Mouse (Mus musculus) neural tube, embryonic 15.5 days (tissue): ENCODE data around the gene Med24. TPM values are rescaled to one million over a fixed set of nuclear protein-coding genes. Genes with fewer than 3 reads are reported as not detected.

Experiments used
- ATAC-seq: fragments of 200-750 bp; cut with Nextera tagmentation; 2 replicates; pipeline ENCODE4 v1.8.0; 2017; ENCODE audit warnings: mild to moderate bottlenecking, moderate TSS enrichment, moderate library complexity; ENCODE audit not compliant: low FRiP score
- H3K27ac ChIP-seq: fragments of 300-500 bp; sonication (generic); replicated peaks from 2 replicates; pipeline ENCODE4 v1.5.1; 2015; ENCODE audit warnings: mild to moderate bottlenecking, inconsistent platforms
- H3K27me3 ChIP-seq: fragments of 300-500 bp; sonication (generic); replicated peaks from 2 replicates; pipeline ENCODE4 v1.6.1; 2015; ENCODE audit warnings: inconsistent platforms
- H3K36me3 ChIP-seq: fragments of 300-500 bp; sonication (generic); 2 replicates; pipeline ENCODE4 v1.6.1; 2015; ENCODE audit warnings: inconsistent platforms
- H3K4me1 ChIP-seq: fragments of 300-500 bp; sonication (generic); 2 replicates; pipeline ENCODE4 v1.6.1; 2015; ENCODE audit warnings: inconsistent platforms
- H3K4me2 ChIP-seq: fragments of 300-500 bp; sonication (generic); 2 replicates; pipeline ENCODE4 v1.6.1; 2015; ENCODE audit warnings: inconsistent platforms, mild to moderate bottlenecking, moderate library complexity
- H3K4me3 ChIP-seq: fragments of 300-500 bp; sonication (generic); replicated peaks from 2 replicates; pipeline ENCODE4 v1.5.1; 2015; ENCODE audit warnings: mild to moderate bottlenecking, inconsistent platforms
- H3K9ac ChIP-seq: fragments of 300-500 bp; sonication (generic); replicated peaks from 2 replicates; pipeline ENCODE4 v1.6.1; 2015; ENCODE audit warnings: mild to moderate bottlenecking, inconsistent platforms
- H3K9me3 ChIP-seq: fragments of 300-500 bp; sonication (generic); replicated peaks from 2 replicates; pipeline ENCODE4 v1.6.1; 2016; ENCODE audit warnings: inconsistent platforms
- WGBS: fragments of 180-500 bp; shearing (Covaris S2); methylation state at CpG from one replicate; pipeline ENCODE4 v1.1.7; 2015; ENCODE audit warnings: mixed read lengths; 5-methylcytosine and 5-hydroxymethylcytosine counted together
- polyA plus RNA-seq: library from polyadenylated mRNA; unstranded; fragments of >200 nt; fragmentation: Nextera tagmentation; extraction: Ambion mirVana; gene quantifications from 2 replicates; pipeline ENCODE4 v1.2.1, GENCODE M21; 2015

The Med24 gene
- polyA plus RNA-seq, 1 experiment from 2014 or later, result 59.6 TPM

DNA sequence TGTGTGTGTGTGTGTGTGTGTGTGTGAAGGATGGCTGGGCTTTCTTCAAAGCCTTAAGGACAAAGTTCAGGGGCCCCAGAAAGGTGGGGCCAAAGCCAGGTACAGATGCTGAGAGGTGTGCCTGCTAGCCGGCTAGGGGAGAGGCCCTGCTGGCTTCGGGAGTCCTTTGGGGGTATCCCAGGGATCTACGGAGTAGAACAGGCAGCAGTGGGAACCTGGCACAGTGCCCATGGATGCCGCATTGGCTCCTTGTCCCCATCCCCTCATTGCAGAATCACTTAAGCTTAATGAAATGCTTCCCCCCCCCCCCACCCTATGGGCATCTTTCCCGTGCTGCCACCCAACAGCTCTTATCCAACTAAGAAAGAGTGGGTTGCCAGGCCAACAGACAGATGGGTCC is 20.5 kb upstream of the Med24 start:
- peak overlapping the region; percentile 94 for H3K4me2 ChIP-seq
- H3K9me3 ChIP-seq, result no peaks in the 10 kb centered on the region
- WGBS, result 8% methylated on average over 5 of the region's 5 CpGs
- H3K27me3 ChIP-seq, result no peaks in the 10 kb centered on the region
- no peak for ATAC-seq
- peaks cover 99% of the 10 kb centered on the region for H3K4me1 ChIP-seq
- H3K27ac ChIP-seq, result peak overlapping the region; percentile 89
- H3K4me3 ChIP-seq, result peak overlapping the region; percentile 27; the same call in 1 of the 2 replicates
- peak overlapping the region; percentile 47 for H3K9ac ChIP-seq
- 0 out of 2 replicates have a peak, but pooled peaks cover 9% of the 10 kb centered on the region for H3K36me3 ChIP-seq

DNA sequence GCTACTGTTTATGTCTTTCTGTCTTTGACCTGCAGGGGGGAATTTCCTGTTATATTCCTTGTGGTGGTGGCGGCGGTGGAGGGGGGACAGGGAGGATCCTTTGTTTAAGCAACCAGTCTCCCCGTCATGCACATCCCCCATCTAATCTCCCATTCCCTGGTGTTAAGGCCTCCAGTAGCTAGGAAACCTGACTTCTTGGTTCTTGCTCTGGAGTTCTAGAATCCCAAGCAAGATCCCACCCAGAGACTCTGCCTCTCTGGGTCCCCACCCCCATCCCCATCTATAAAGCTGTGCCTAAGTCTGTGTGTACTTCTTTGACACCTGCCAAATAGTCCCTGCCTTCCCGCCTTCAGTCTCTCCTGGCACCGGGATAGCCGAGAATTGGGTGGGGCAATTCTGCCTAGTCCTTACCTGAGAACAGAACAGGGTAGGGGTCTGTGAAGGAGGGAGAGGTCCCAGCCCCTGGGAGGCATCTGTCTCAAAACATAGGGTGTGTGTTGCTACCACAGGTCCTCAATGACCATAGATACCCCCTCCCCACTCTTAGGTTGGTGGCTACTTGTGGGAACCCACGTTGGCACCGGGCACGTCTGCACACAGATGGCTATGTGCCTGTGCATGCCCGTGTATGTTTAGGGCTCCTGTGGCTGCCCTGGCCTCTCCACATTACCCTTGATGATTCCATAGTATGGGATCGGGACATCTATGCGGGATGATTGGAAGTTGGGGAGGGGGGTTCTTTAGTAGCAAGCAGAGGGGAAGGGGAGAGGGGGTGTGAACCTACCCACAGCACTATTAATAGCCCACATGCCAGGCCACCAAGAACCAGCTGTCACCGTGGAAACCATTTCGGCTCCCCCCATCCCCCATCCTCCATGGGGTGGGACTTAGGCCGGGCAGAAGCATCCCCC is 19.5 kb upstream of the Med24 start:
- no peaks in the 10 kb centered on the region for H3K27me3 ChIP-seq
- H3K4me2 ChIP-seq, result peak overlapping the region; percentile 94
- no peak for ATAC-seq
- H3K4me3 ChIP-seq, result peak overlapping the region; percentile 27
- H3K27ac ChIP-seq, result peak overlapping the region; percentile 89
- H3K9ac ChIP-seq, result peak overlapping the region; percentile 47
- 0 out of 2 replicates have a peak, but pooled peaks cover 4% of the 10 kb centered on the region for H3K36me3 ChIP-seq
- peaks cover 99% of the 10 kb centered on the region for H3K4me1 ChIP-seq
- no peaks in the 10 kb centered on the region for H3K9me3 ChIP-seq
- 13% methylated on average over 15 of the region's 15 CpGs for whole genome bisulfite sequencing

DNA sequence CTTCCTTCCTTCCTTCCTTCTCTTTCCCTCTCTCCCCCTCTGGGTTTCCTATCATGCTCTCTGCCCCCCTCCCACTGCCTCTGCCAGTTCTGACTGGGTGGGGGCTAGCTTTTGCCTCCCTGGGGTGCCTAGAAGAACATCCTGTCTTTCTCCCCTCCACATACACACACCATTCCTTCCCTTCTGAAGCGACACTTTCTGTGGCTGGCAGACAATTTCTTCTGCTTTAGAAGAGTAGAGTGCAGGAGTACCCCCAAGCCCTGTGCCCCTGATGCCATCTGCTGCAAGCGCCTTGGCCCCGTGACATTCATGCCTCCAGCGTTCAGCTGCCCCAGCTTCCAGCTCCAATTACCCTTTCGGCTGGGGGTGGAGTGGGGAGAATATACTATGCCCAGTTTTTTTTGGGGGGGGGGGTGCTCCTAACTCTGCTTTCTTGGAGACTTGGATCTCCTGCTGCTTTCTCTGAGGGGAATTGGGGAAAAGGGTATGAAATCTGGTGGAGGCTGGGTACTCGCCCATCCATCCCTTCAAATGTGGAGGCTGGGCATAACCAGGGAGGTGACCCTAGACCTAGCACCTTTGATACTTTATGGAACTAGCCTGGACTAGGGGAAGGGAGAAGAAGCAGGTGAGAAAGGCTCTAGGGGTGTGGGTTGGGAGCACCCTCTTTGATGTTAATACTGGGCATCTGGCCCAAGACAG is 18.7 kb upstream of the Med24 start:
- no peaks in the 10 kb centered on the region for H3K9me3 ChIP-seq
- H3K27me3 ChIP-seq, result no peaks in the 10 kb centered on the region
- peak overlapping the region; percentile 27 for H3K4me3 ChIP-seq
- peaks cover 98% of the 10 kb centered on the region for H3K4me1 ChIP-seq
- no peak for ATAC-seq
- H3K27ac ChIP-seq, result peak overlapping the region; percentile 89
- H3K4me2 ChIP-seq, result peak overlapping the region; percentile 94
- H3K36me3 ChIP-seq, result no peaks in the 10 kb centered on the region
- H3K9ac ChIP-seq, result peak overlapping the region; percentile 47
- WGBS, result 8% methylated on average over 6 of the region's 6 CpGs

GRCm38 (mm10) chr11:98746855-98747693 is 17.8 kb upstream of the Med24 start:
- H3K9ac ChIP-seq, result peak overlapping the region; percentile 31
- no peaks in the 10 kb centered on the region for H3K9me3 ChIP-seq
- peak overlapping the region; percentile 31 for H3K4me3 ChIP-seq
- no peaks in the 10 kb centered on the region for H3K27me3 ChIP-seq
- peak overlapping the region; percentile 94 for H3K4me2 ChIP-seq
- WGBS, result 4% methylated on average over 18 of the region's 19 CpGs
- H3K36me3 ChIP-seq, result no peaks in the 10 kb centered on the region
- peak; percentile 58 for ATAC-seq
- H3K4me1 ChIP-seq, result peaks cover 92% of the 10 kb centered on the region
- H3K27ac ChIP-seq, result peak overlapping the region; percentile 84

DNA sequence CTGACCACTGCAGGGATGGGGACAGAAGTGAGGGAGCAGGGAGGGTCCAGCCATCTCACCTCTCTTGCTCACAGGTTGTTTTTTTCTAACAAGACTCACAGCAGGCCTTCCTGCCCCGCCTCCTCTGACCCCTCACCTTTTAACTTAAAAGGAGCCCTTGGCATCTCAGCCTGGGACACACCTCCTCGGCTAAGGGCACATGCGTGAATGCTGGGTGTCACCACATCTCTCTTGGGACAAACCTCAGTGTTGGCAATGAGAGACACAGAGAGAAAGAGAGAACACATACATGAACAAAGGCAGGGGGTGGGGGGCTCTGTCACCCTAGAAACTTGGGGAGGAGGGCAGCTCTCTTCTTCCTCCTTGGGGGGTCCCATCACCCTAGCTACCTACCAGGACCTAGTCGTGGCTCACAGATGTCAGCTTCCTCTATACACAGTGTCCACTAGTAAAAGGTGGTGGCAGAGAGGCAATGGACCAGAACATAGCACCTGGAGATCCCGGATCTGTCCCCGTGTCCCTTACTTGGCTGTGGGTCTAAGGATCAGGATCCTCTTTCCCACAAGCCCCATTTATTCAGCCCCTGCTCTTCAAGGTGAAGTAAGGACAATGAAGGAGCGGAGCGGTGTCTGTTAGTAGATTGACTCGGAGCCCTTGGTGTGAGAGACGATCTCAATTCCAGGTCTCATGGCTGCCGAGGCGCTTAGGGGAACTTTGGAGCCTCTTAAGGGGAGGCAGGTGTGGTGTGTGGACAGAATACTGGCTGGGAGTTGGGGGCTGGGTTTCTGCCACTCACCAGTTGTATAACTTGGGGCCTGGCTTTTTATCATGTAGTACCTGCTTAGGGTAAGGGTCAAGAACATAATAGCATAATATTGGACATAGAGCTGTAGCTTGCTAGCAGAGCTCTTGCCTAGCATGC is 17.0 kb upstream of the Med24 start:
- no peaks in the 10 kb centered on the region for H3K9me3 ChIP-seq
- no peaks in the 10 kb centered on the region for H3K27me3 ChIP-seq
- H3K27ac ChIP-seq, result peak overlapping the region; percentile 84
- no peak for ATAC-seq
- H3K36me3 ChIP-seq, result no peaks in the 10 kb centered on the region
- H3K4me3 ChIP-seq, result peak overlapping the region; percentile 31
- WGBS, result 44% methylated on average over 12 of the region's 12 CpGs
- H3K4me2 ChIP-seq, result peak overlapping the region; percentile 94
- peaks cover 83% of the 10 kb centered on the region for H3K4me1 ChIP-seq
- H3K9ac ChIP-seq, result peak overlapping the region; percentile 31

DNA sequence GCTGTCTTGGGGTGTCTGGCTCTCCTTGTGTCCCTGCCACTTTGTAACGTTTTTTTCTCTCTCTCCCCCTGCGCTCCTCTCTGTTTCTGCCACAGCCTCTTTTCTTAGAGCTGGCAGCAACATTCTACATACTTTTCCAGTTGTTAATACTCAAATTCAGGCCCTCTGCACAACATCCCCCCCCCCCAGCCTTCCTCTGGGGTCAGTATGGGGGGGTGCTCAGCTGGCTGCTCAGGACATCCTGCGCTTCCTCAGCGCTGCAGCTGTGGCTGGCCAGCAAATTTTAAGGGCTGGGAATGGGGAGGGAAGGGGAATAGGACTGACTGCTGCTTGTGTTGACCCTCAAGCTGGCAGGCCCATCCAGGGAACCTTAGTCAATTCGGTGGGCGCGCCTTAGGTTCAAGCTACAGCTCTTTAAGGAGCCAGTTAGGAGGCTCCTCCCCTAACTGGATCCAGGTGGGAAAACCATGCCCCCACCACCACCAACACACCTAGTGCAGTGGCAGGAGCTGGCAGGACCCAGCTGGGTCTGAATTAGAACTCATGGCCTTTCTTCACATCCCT is 15.3 kb upstream of the Med24 start:
- peaks cover 82% of the 10 kb centered on the region for H3K4me1 ChIP-seq
- no peaks in the 10 kb centered on the region for H3K9me3 ChIP-seq
- H3K4me3 ChIP-seq, result peak overlapping the region; percentile 92
- WGBS, result 36% methylated on average over 7 of the region's 7 CpGs
- H3K27ac ChIP-seq, result peak overlapping the region; percentile 99
- ATAC-seq, result no peak
- no peaks in the 10 kb centered on the region for H3K27me3 ChIP-seq
- H3K4me2 ChIP-seq, result peak overlapping the region; percentile 94
- H3K9ac ChIP-seq, result peak overlapping the region; percentile 98; the same call in 1 of the 2 replicates
- H3K36me3 ChIP-seq, result no peaks in the 10 kb centered on the region

GRCm38 (mm10) chr11:98743655-98744345 is 14.6 kb upstream of the Med24 start:
- no peak for ATAC-seq
- Histone ChIP-seq H3K36me3 (no peaks in the 10 kb centered on the region), H3K9me3 (no peaks in the 10 kb centered on the region), H3K27ac (peak overlapping the region; percentile 99), H3K9ac (peak overlapping the region; percentile 98), H3K4me1 (peaks cover 82% of the 10 kb centered on the region), H3K4me2 (peak overlapping the region; percentile 94), H3K27me3 (no peaks in the 10 kb centered on the region), H3K4me3 (peak overlapping the region; percentile 92)
- 6% methylated on average over 9 of the region's 9 CpGs for WGBS

GRCm38 (mm10) chr11:98742397-98743291 is 13.4 kb upstream of the Med24 start:
- under 1% methylated on average over 12 of the region's 21 CpGs for WGBS
- peak; percentile 19 for ATAC-seq
- no peaks in the 10 kb centered on the region for H3K9me3 ChIP-seq

More at GRCm38 (mm10) chr11:98742397-98743291, 13.4 kb upstream of the Med24 start:
- peak overlapping the region; percentile 99 for H3K27ac ChIP-seq
- H3K27me3 ChIP-seq, result no peaks in the 10 kb centered on the region
- H3K36me3 ChIP-seq, result no peaks in the 10 kb centered on the region
- peak overlapping the region; percentile 92 for H3K4me3 ChIP-seq
- H3K4me1 ChIP-seq, result peaks cover 80% of the 10 kb centered on the region
- peak overlapping the region; percentile 94 for H3K4me2 ChIP-seq
- H3K9ac ChIP-seq, result peak overlapping the region; percentile 98
